In the genomic region with DNA sequence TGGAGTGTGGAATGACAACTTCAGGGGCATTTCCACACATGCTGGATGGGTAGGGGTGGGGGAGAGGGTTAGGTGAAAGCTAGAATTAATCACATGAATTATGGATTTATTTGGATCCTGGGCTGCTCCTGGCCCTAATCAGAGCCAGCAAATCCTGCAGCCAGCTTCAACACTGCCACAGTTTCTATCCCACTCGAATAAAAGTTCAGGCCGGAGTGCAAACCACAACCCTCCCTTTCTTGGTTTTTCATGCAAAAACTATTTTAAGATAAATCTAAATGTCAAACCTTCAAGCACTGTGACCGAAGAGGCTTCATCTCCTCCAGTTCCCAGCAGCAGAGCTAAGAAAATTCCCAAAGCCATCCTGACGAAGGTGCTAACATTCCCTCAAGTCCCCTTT, we compare ENCODE assay signal across 15 mouse cellular contexts. TPM values are rescaled to one million over a fixed set of nuclear protein-coding genes. Genes with fewer than 3 reads are reported as not detected.
A peak's percentile ranks its signal among the peaks of the same experiment; 100 is the strongest.
DNase-seq lines count a peak whose midpoint lies in the region; ATAC-seq and TF ChIP-seq lines count a peak whose summit lies in the region.
"Had no signal": no experiment of that assay in that cellular context is flagged by ENCODE, and none has a peak within 500 bp of the region (broad histone marks: within the 10 kb centered on the region; RNA-seq: fewer than 3 reads in every experiment).

No protein-coding gene starts in this region.

- peak; percentile 11 to 21 for DNase-seq in adrenal gland, postnatal 36 days
- no peak for DNase-seq in adrenal gland, postnatal 10 days
- peak; percentile 86 for DNase-seq in kidney, postnatal 0 days (ENCODE audit: low spot score)
- DNase-seq in kidney, postnatal 14 days: no peak
- peak; percentile 93 for DNase-seq in 3T3-L1 (ENCODE audit: low read depth, low spot score)
- peak; percentile 94 for DNase-seq in fibroblast of lung, adult 2 months (ENCODE audit: low read depth)
- no peak for DNase-seq in MN1 (ENCODE audit: low spot score)
- DNase-seq in cerebellum, adult 18-20 months: no peak
- DNase-seq: cerebellum, adult 11 months; gastrocnemius, postnatal 36 days; kidney, adult 8-10 months; midbrain, embryonic 14.5 days; right cerebral cortex, postnatal 4 days; thymus, postnatal 25 days had no signal

- H3K9ac ChIP-seq in kidney, postnatal 0 days (ENCODE audit: low read depth, low read length): no peak overlapping the region
- H3K9ac ChIP-seq: hindbrain, embryonic 15.5 days had no signal

- no peaks in the 10 kb centered on the region for H3K36me3 ChIP-seq in kidney, postnatal 0 days (ENCODE audit: insufficient read depth, low read length)
- H3K36me3 ChIP-seq: hindbrain, embryonic 15.5 days had no signal

- 44% methylated on average over 4 of the region's 4 CpGs for WGBS in kidney, postnatal 0 days

- peak overlapping the region; percentile 20 for H3K27ac ChIP-seq in kidney, postnatal 0 days
- H3K27ac ChIP-seq: hindbrain, embryonic 15.5 days had no signal

- H3K9me3 ChIP-seq in kidney, postnatal 0 days (replicated peaks; ENCODE audit: low read length): no peaks in the 10 kb centered on the region
- H3K9me3 ChIP-seq: hindbrain, embryonic 15.5 days had no signal

- 0 out of 2 replicates have a peak, but pooled peaks have one; percentile 21 for ATAC-seq in kidney, postnatal 0 days (replicated peaks; ENCODE audit: low FRiP score, low read depth)

- H3K4me1 ChIP-seq in kidney, postnatal 0 days (replicated peaks; ENCODE audit: insufficient read depth, low read length): peaks cover 12% of the 10 kb centered on the region; the same call in 1 of the 2 replicates

- no peak for TF ChIP-seq CTCF in kidney, postnatal 0 days (IDR thresholded peaks at IDR 0.05; ENCODE audit: low read depth)

- H3K4me2 ChIP-seq in kidney, postnatal 0 days (ENCODE audit: low read length): no peak overlapping the region; the same call in 1 of the 2 replicates
- H3K4me2 ChIP-seq: hindbrain, embryonic 15.5 days had no signal

- H3K27me3 ChIP-seq in kidney, postnatal 0 days (ENCODE audit: insufficient read depth, low read length): no peaks in the 10 kb centered on the region
- H3K27me3 ChIP-seq: hindbrain, embryonic 15.5 days had no signal

- no peak overlapping the region for H3K4me3 ChIP-seq in kidney, postnatal 0 days (replicated peaks; ENCODE audit: low read depth, low read length)
- H3K4me3 ChIP-seq: hindbrain, embryonic 15.5 days had no signal

RNA-seq across cellular contexts. Expression of a gene that starts 28.8 kb away (rescaled TPM):
- total RNA-seq in adrenal gland, postnatal 36 days (2021): 100 to 1,000 TPM; 195 to 216 TPM
- 100 to 1,000 TPM in 1 of 2 experiments, 10 to 100 TPM in 1; 99.1 to 143 TPM for total RNA-seq in adrenal gland, postnatal 10 days (2021)
- 111 and 113 TPM in 2 replicates for polyA plus RNA-seq in kidney, postnatal 0 days (2015; fragmentation: Nextera tagmentation; extraction: Ambion mirVana)

Comparison
In these comparisons a context has a peak if more than half of its experiments do, and no peak if none do; other contexts are left out.
1. DNase-seq: peak in adrenal gland, postnatal 36 days (2 of 2), kidney, postnatal 0 days (single experiment), 3T3-L1 (single experiment) and fibroblast of lung, adult 2 months (single experiment); none in adrenal gland, postnatal 10 days (single experiment), kidney, postnatal 14 days (single experiment), MN1 (single experiment) and cerebellum, adult 18-20 months (0 of 2).